Mouse (Mus musculus): ENCODE measurements around the gene Asic3. TPM values are rescaled to one million over a fixed set of nuclear protein-coding genes. Genes with fewer than 3 reads are reported as not detected.
A peak's percentile ranks its signal among the peaks of the same experiment; 100 is the strongest.

The Asic3 gene
- 1.7 and 2.1 TPM in 2 replicates for polyA plus RNA-seq (2014; fragmentation: Nextera tagmentation; extraction: Ambion mirVana)

DNA sequence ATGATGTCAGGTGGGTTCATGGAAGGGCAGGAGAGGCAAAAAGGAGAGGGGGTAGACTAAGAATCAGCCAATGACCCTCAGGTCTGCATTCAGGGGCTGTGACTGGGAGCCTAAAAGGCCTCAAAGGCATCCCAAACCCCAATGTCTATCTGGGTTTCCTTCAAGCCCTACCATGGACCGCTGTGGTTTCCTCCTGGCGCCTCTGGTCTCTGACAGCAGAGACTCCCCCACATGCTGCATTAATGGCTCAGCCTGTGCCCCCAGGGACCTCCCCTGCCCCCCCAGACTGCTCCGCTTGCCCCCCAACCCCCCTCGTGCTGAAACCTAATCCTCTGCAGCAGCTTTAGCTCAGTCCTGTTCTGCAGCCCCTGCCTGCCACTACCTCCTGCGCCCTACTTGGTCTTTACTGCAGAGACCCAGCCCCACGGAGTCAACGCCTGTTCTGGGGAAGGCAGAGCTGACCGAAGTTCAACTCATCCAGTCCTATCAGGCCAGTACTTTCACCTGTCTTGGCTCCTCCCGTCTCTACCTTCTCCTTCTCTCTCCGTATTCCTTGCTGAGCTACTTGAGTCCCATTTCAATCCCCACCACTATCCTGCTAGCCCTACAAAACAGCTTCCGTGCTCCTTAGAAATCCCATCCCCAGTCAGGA is at the start of gene Asic3:
TSS of gene Asic3 (plus strand) at position 351 of the 652 bp plus-strand sequence.
- Histone ChIP-seq H3K4me1 (ENCODE audit: control insufficient read depth, insufficient read depth, low read length) (peaks cover 19% of the 10 kb centered on the region), H3K4me3 (ENCODE audit: low read depth, low read length) (no peak within 1 kb of the TSS), H3K4me2 (ENCODE audit: low read depth, low read length) (no peak within 1 kb of the TSS; the same call in 1 of the 2 replicates), H3K9ac (ENCODE audit: low read depth, low read length) (peak within 1 kb of the TSS; percentile 40; the same call in 1 of the 2 replicates), H3K36me3 (ENCODE audit: control insufficient read depth, insufficient read depth, low read length) (peaks cover 8% of the 10 kb centered on the region; the same call in 1 of the 2 replicates), H3K9me3 (ENCODE audit: control insufficient read depth, low read length) (no peaks in the 10 kb centered on the region), H3K27me3 (replicated peaks; ENCODE audit: control insufficient read depth, insufficient read depth, low read length) (no peaks in the 10 kb centered on the region), H3K27ac (replicated peaks; ENCODE audit: low read depth, low read length) (peak within 1 kb of the TSS; percentile 28; the same call in 1 of the 2 replicates)
- DNase-seq (ENCODE audit: low spot score) (peak; percentile 42), ATAC-seq (ENCODE audit: low read depth) (peak; percentile 15; the same call in 1 of the 2 replicates)
- 18% methylated on average over 11 of the region's 11 CpGs for WGBS

DNA sequence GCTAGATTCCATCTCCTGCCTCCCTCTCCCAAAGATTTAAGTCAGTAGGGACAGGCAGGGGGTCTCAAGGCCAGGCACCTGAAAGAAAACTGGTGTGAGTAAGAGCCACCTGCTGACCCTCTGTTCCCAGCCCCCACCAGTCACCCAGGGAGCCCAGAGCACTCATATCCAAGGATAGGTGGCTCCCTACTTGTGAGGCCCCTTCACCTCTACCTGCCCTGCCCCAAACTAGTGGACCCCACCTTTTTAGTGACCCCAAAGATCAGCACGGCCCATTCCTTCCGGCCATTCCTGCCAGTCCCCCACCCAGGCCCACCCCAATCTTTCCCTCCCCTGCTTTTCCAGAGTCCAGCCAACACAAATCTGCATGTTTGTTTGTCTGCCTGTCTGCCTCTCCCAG is 49.7 kb upstream of the Asic3 start:
- Histone ChIP-seq H3K36me3 (ENCODE audit: control insufficient read depth, insufficient read depth, low read length) (no peaks in the 10 kb centered on the region), H3K4me3 (ENCODE audit: low read depth, low read length) (no peak overlapping the region), H3K27me3 (replicated peaks; ENCODE audit: control insufficient read depth, insufficient read depth, low read length) (no peaks in the 10 kb centered on the region), H3K9me3 (ENCODE audit: control insufficient read depth, low read length) (no peaks in the 10 kb centered on the region), H3K27ac (replicated peaks; ENCODE audit: low read depth, low read length) (no peak overlapping the region), H3K9ac (ENCODE audit: low read depth, low read length) (no peak overlapping the region), H3K4me1 (ENCODE audit: control insufficient read depth, insufficient read depth, low read length) (no peaks in the 10 kb centered on the region), H3K4me2 (ENCODE audit: low read depth, low read length) (no peak overlapping the region)
- 84% methylated on average over 2 of the region's 2 CpGs for WGBS
- DNase-seq (ENCODE audit: low spot score) (no peak), ATAC-seq (ENCODE audit: low read depth) (no peak)

DNA sequence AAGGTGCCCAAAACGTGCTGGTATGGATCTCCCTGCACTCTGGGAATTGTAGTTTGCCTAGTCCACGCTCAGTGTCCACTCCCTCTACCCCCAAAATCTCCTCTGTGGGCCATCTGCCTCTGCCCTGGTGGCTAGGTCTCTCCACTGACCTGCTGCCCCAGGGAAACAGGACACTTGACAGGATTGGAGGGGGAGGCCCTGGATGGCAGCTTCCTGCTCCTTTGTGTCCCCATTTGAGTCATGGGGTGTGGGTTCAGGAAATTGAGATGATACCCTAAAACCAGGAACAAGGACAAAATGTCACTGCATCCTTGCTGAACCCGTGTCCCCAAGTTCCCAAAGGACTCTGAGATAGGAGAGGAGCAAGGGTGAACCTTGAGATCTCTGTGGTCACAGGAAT is 49.1 kb upstream of the Asic3 start:
- 53% methylated on average over 3 of the region's 3 CpGs for WGBS
- H3K4me2 ChIP-seq (ENCODE audit: low read depth, low read length): no peak overlapping the region

DNA sequence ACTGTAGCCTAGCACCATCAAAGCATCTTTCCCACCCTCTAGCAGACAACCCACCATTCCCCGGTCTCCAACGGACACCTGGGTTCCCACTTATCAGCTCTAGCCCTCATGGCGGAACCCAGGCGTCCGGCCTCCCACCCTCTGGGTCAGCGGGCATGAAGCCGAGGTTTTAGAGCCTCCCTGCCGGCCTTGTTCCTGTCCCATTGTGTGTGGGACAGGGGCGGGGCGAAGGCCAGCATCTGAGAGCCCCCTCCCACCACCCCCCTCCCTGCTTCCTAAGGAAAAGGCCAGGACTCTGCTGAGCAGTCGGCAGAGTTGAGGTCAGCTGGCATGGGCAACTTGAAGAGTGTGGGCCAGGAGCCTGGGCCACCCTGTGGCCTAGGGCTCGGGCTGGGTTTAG is 48.7 kb upstream of the Asic3 start, which contains the start of gene Nos3:
TSS of gene Nos3 (plus strand) at position 303 of the 400 bp plus-strand sequence.
- DNase-seq (ENCODE audit: low spot score) (no peak), ATAC-seq (ENCODE audit: low read depth) (no peak)
- Histone ChIP-seq H3K4me3 (ENCODE audit: low read depth, low read length) (peak within 1 kb of the TSS; percentile 5; the same call in 1 of the 2 replicates), H3K4me2 (ENCODE audit: low read depth, low read length) (peak within 1 kb of the TSS; percentile 23; the same call in 1 of the 2 replicates), H3K27me3 (replicated peaks; ENCODE audit: control insufficient read depth, insufficient read depth, low read length) (no peaks in the 10 kb centered on the region), H3K27ac (replicated peaks; ENCODE audit: low read depth, low read length) (no peak within 1 kb of the TSS; the same call in 1 of the 2 replicates), H3K9me3 (ENCODE audit: control insufficient read depth, low read length) (no peaks in the 10 kb centered on the region), H3K4me1 (ENCODE audit: control insufficient read depth, insufficient read depth, low read length) (no peaks in the 10 kb centered on the region), H3K9ac (ENCODE audit: low read depth, low read length) (peak within 1 kb of the TSS; percentile 19; the same call in 1 of the 2 replicates), H3K36me3 (ENCODE audit: control insufficient read depth, insufficient read depth, low read length) (no peaks in the 10 kb centered on the region)
- WGBS: 50% methylated on average over 12 of the region's 12 CpGs

More for the DNA sequence above, 49.1 kb upstream of the Asic3 start:
- Histone ChIP-seq H3K27me3 (replicated peaks; ENCODE audit: control insufficient read depth, insufficient read depth, low read length) (no peaks in the 10 kb centered on the region), H3K9me3 (ENCODE audit: control insufficient read depth, low read length) (no peaks in the 10 kb centered on the region), H3K27ac (replicated peaks; ENCODE audit: low read depth, low read length) (no peak overlapping the region; the same call in 1 of the 2 replicates), H3K9ac (ENCODE audit: low read depth, low read length) (no peak overlapping the region), H3K4me3 (ENCODE audit: low read depth, low read length) (no peak overlapping the region), H3K36me3 (ENCODE audit: control insufficient read depth, insufficient read depth, low read length) (no peaks in the 10 kb centered on the region), H3K4me1 (ENCODE audit: control insufficient read depth, insufficient read depth, low read length) (no peaks in the 10 kb centered on the region)
- ATAC-seq (ENCODE audit: low read depth): no peak
- DNase-seq (ENCODE audit: low spot score): no peak

DNA sequence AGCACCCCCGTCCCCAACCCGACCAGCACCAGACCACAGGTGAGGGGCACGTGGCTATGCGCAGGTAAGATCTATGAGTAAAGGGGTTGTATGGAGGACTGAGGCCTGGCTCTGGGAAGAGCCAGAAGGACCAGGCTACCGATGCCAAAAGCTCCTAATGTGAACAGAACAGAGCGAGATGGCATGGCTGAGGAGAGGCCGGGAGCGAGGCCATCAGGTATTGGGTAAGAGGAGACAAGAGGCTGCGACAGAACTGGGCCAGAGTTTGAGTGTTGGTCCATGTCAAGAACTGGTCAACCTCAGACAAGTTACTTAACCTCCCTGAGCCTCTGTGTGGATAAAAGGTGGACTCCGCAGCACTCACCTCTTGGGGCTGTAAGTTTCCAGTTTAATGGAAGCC is 48.2 kb upstream of the Asic3 start:
- Histone ChIP-seq H3K9ac (ENCODE audit: low read depth, low read length) (peak overlapping the region; percentile 19; the same call in 1 of the 2 replicates), H3K27ac (replicated peaks; ENCODE audit: low read depth, low read length) (no peak overlapping the region), H3K36me3 (ENCODE audit: control insufficient read depth, insufficient read depth, low read length) (no peaks in the 10 kb centered on the region), H3K9me3 (ENCODE audit: control insufficient read depth, low read length) (no peaks in the 10 kb centered on the region), H3K27me3 (replicated peaks; ENCODE audit: control insufficient read depth, insufficient read depth, low read length) (no peaks in the 10 kb centered on the region), H3K4me3 (ENCODE audit: low read depth, low read length) (peak overlapping the region; percentile 5; the same call in 1 of the 2 replicates), H3K4me2 (ENCODE audit: low read depth, low read length) (peak overlapping the region; percentile 23; the same call in 1 of the 2 replicates), H3K4me1 (ENCODE audit: control insufficient read depth, insufficient read depth, low read length) (no peaks in the 10 kb centered on the region)
- DNase-seq (ENCODE audit: low spot score): no peak
- no peak for ATAC-seq (ENCODE audit: low read depth)
- WGBS: 87% methylated on average over 10 of the region's 10 CpGs

DNA sequence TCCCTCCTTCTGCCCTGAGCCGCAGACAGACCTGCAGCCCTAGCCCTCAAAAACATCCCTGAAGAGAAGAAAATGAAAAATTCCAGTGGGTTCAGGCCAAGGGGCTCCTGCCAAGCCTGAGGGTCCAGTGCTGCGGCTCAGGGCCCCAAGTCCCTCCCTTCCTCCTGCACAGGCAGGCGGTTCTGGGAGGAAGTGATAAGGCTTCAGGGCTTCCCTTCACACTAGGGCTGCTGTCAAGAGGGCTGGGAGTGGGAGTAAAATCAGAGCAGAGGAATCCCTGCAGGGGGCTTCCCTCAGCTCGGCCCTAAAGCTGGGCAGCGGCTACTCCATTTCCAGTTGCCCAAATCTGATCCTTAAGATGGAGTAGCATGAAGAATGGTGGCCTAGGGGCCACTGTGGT is 47.7 kb upstream of the Asic3 start:
- no peaks in the 10 kb centered on the region for H3K9me3 ChIP-seq (ENCODE audit: control insufficient read depth, low read length)
- H3K27me3 ChIP-seq (replicated peaks; ENCODE audit: control insufficient read depth, insufficient read depth, low read length): no peaks in the 10 kb centered on the region
- no peak overlapping the region for H3K27ac ChIP-seq (replicated peaks; ENCODE audit: low read depth, low read length)
- no peak overlapping the region for H3K9ac ChIP-seq (ENCODE audit: low read depth, low read length)
- no peak for DNase-seq (ENCODE audit: low spot score)
- no peak overlapping the region for H3K4me3 ChIP-seq (ENCODE audit: low read depth, low read length)
- ATAC-seq (ENCODE audit: low read depth): no peak
- H3K4me2 ChIP-seq (ENCODE audit: low read depth, low read length): no peak overlapping the region
- WGBS: 19% methylated on average over 3 of the region's 5 CpGs
- no peaks in the 10 kb centered on the region for H3K36me3 ChIP-seq (ENCODE audit: control insufficient read depth, insufficient read depth, low read length)
- no peaks in the 10 kb centered on the region for H3K4me1 ChIP-seq (ENCODE audit: control insufficient read depth, insufficient read depth, low read length)

DNA sequence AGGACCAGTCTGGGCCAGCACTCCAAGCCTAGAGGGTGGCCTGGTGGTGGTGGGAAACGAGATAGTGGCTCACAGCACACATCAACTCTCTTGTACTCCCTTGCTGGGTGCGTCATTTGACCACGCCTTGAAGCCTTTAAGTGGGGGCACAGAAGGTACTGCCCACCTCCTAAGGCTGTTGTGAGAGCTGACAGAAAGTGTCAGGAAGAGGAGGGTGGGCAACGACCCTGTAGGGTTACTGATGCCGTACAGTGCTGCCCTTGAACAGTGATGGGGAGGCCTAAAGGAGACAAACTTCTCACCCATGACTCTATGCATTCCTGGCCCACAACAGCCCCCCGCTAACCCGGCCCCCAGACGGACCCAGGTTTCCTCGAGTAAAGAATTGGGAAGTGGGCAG is 46.8 kb upstream of the Asic3 start:
- no peaks in the 10 kb centered on the region for H3K4me1 ChIP-seq (ENCODE audit: control insufficient read depth, insufficient read depth, low read length)
- H3K4me3 ChIP-seq (ENCODE audit: low read depth, low read length): no peak overlapping the region
- no peaks in the 10 kb centered on the region for H3K9me3 ChIP-seq (ENCODE audit: control insufficient read depth, low read length)
- H3K9ac ChIP-seq (ENCODE audit: low read depth, low read length): no peak overlapping the region
- no peak overlapping the region for H3K4me2 ChIP-seq (ENCODE audit: low read depth, low read length)
- no peak overlapping the region for H3K27ac ChIP-seq (replicated peaks; ENCODE audit: low read depth, low read length)
- WGBS: 84% methylated on average over 9 of the region's 9 CpGs
- H3K36me3 ChIP-seq (ENCODE audit: control insufficient read depth, insufficient read depth, low read length): no peaks in the 10 kb centered on the region
- no peak for ATAC-seq (ENCODE audit: low read depth)
- H3K27me3 ChIP-seq (replicated peaks; ENCODE audit: control insufficient read depth, insufficient read depth, low read length): no peaks in the 10 kb centered on the region
- no peak for DNase-seq (ENCODE audit: low spot score)

DNA sequence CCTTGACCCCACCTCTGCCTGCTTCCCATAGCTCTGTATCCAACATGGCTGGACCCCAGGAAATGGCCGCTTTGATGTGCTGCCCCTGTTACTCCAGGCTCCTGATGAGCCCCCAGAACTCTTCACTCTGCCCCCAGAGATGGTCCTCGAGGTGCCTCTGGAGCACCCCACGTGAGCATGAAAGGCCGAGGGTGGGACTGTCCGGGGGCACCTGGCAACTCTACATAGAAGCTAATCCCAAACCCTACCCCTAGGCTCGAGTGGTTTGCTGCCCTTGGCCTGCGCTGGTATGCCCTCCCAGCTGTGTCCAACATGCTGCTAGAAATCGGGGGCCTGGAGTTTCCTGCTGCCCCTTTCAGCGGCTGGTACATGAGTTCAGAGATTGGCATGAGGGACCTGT is 43.4 kb upstream of the Asic3 start:
- Histone ChIP-seq H3K4me3 (ENCODE audit: low read depth, low read length) (no peak overlapping the region), H3K4me1 (ENCODE audit: control insufficient read depth, insufficient read depth, low read length) (no peaks in the 10 kb centered on the region), H3K9me3 (ENCODE audit: control insufficient read depth, low read length) (no peaks in the 10 kb centered on the region), H3K9ac (ENCODE audit: low read depth, low read length) (no peak overlapping the region), H3K36me3 (ENCODE audit: control insufficient read depth, insufficient read depth, low read length) (no peaks in the 10 kb centered on the region), H3K27ac (replicated peaks; ENCODE audit: low read depth, low read length) (no peak overlapping the region), H3K4me2 (ENCODE audit: low read depth, low read length) (no peak overlapping the region), H3K27me3 (replicated peaks; ENCODE audit: control insufficient read depth, insufficient read depth, low read length) (no peaks in the 10 kb centered on the region)
- 81% methylated on average over 9 of the region's 9 CpGs for WGBS
- DNase-seq (ENCODE audit: low spot score): no peak
- no peak for ATAC-seq (ENCODE audit: low read depth)

DNA sequence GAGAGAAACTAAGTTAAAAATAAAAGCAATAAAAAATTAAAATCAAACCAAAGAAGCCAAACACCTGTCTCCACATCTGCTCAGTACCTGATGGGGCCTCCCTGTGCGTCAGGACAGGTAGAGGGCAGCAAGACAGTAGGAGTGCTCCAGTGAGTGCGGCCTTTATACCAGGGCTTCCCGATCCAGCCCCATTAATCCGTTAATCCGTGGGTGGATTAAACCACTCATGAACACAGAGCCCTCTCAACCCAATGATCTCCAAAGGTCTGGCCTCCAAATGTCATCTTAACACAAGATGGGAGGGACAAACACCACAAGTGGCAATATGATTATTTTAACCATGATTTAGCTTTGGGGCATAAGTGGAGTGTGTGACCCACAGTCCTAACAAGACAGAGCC is 39.4 kb upstream of the Asic3 start:
- DNase-seq (ENCODE audit: low spot score) (no peak), ATAC-seq (ENCODE audit: low read depth) (no peak)
- H3K9me3 ChIP-seq (ENCODE audit: control insufficient read depth, low read length): no peaks in the 10 kb centered on the region
- H3K27ac ChIP-seq (replicated peaks; ENCODE audit: low read depth, low read length): no peak overlapping the region
- H3K36me3 ChIP-seq (ENCODE audit: control insufficient read depth, insufficient read depth, low read length): no peaks in the 10 kb centered on the region
- no peaks in the 10 kb centered on the region for H3K4me1 ChIP-seq (ENCODE audit: control insufficient read depth, insufficient read depth, low read length)
- H3K4me2 ChIP-seq (ENCODE audit: low read depth, low read length): no peak overlapping the region
- WGBS: 66% methylated on average over 5 of the region's 5 CpGs
- H3K9ac ChIP-seq (ENCODE audit: low read depth, low read length): no peak overlapping the region
- H3K4me3 ChIP-seq (ENCODE audit: low read depth, low read length): no peak overlapping the region
- H3K27me3 ChIP-seq (replicated peaks; ENCODE audit: control insufficient read depth, insufficient read depth, low read length): no peaks in the 10 kb centered on the region

Measured in embryonic facial prominence, embryonic 14.5 days (tissue).